18 mouse cellular contexts compared by ENCODE assay signal in the genomic region with DNA sequence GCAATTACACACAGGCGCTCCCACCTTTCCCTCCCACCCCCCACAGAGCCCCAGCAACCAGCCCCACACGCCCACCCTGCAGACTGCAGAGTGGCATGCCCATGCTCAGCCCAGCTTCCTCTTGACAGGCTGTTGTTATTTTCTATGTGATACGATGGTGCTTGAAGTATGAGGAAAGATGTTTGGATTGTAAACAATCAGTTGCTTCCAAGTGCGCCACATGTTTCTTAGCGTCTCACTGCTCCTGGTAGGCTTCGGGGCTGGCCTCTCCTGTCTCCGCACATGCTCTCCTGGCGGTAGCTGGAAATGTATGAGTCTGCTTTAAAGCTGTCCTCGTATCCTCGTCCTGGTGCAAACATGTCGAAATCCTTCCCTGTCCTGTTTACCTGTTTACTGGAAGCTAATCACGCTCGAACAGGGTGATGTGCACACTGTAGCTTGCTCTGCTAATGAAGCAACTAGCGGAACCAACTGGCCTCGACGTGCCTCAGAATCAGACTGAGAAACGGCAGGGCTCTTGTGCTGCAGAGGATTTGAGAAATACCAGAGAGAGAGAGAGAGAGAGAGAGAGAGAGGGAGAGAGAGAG. TPM values are rescaled to one million over a fixed set of nuclear protein-coding genes. Genes with fewer than 3 reads are reported as not detected.
DNase-seq lines count a peak whose midpoint lies in the region; ATAC-seq and TF ChIP-seq lines count a peak whose summit lies in the region.
"Had no signal": no experiment of that assay in that cellular context is flagged by ENCODE, and none has a peak within 500 bp of the region (broad histone marks: within the 10 kb centered on the region; RNA-seq: fewer than 3 reads in every experiment).

No protein-coding gene starts in this region.

- peaks cover 4% of the 10 kb centered on the region; the same call in 1 of the 2 replicates for H3K27me3 ChIP-seq in lung, embryonic 15.5 days
- 0 out of 2 replicates have a peak, but pooled peaks cover 4% of the 10 kb centered on the region for H3K27me3 ChIP-seq in forebrain, postnatal 0 days (ENCODE audit: insufficient read depth, low read length)
- no peaks in the 10 kb centered on the region for H3K27me3 ChIP-seq in liver, postnatal 0 days (ENCODE audit: insufficient read depth, low read length)
- H3K27me3 ChIP-seq: megakaryocyte, embryonic 14.5 days had no signal

- no peaks in the 10 kb centered on the region for H3K9me3 ChIP-seq in lung, embryonic 15.5 days
- H3K9me3 ChIP-seq in forebrain, postnatal 0 days (ENCODE audit: low read length), result no peaks in the 10 kb centered on the region
- H3K9me3 ChIP-seq in liver, postnatal 0 days (ENCODE audit: low read length), result no peaks in the 10 kb centered on the region
- H3K9me3 ChIP-seq: heart, embryonic 10.5 days; intestine, embryonic 15.5 days; kidney, embryonic 15.5 days; limb, embryonic 12.5 days had no signal

- no peak overlapping the region for H3K4me3 ChIP-seq in lung, embryonic 15.5 days
- no peak overlapping the region for H3K4me3 ChIP-seq in forebrain, postnatal 0 days (ENCODE audit: low read depth, low read length)
- H3K4me3 ChIP-seq in liver, postnatal 0 days (ENCODE audit: low read depth, low read length), result no peak overlapping the region
- H3K4me3 ChIP-seq: heart, embryonic 10.5 days; intestine, embryonic 15.5 days; kidney, embryonic 15.5 days; limb, embryonic 12.5 days; megakaryocyte, embryonic 14.5 days had no signal

- intact Hi-C loops in left cerebral cortex, postnatal 25 days (cut with DNase I), result loop anchor here (10.0 kb wide), 1 partner anchor 229 kb away; no protein-coding TSS in a partner anchor

- no peaks in the 10 kb centered on the region for H3K36me3 ChIP-seq in lung, embryonic 15.5 days
- no peaks in the 10 kb centered on the region for H3K36me3 ChIP-seq in forebrain, postnatal 0 days (ENCODE audit: insufficient read depth)
- H3K36me3 ChIP-seq in liver, postnatal 0 days (replicated peaks; ENCODE audit: insufficient read depth, low read length), result no peaks in the 10 kb centered on the region
- H3K36me3 ChIP-seq: heart, embryonic 10.5 days; intestine, embryonic 15.5 days; kidney, embryonic 15.5 days; limb, embryonic 12.5 days had no signal

- H3K4me1 ChIP-seq in lung, embryonic 15.5 days, result peaks cover 10% of the 10 kb centered on the region
- H3K4me1 ChIP-seq in forebrain, postnatal 0 days (ENCODE audit: insufficient read depth), result no peaks in the 10 kb centered on the region
- H3K4me1 ChIP-seq in liver, postnatal 0 days (ENCODE audit: insufficient read depth), result peaks cover 12% of the 10 kb centered on the region
- H3K4me1 ChIP-seq: heart, embryonic 10.5 days; intestine, embryonic 15.5 days; kidney, embryonic 15.5 days had no signal

- no peak overlapping the region for H3K27ac ChIP-seq in lung, embryonic 15.5 days
- no peak overlapping the region for H3K27ac ChIP-seq in forebrain, postnatal 0 days (ENCODE audit: low read depth, low read length)
- H3K27ac ChIP-seq in liver, postnatal 0 days (ENCODE audit: low read depth), result peak overlapping the region; percentile 87; the same call in 1 of the 2 replicates
- H3K27ac ChIP-seq: heart, embryonic 10.5 days; intestine, embryonic 15.5 days; kidney, embryonic 15.5 days; limb, embryonic 12.5 days had no signal

- ATAC-seq in lung, embryonic 15.5 days (ENCODE audit: borderline replicate concordance, extremely low read depth, low FRiP score, low TSS enrichment), result peak; percentile 42; the same call in 1 of the 2 replicates
- ATAC-seq in forebrain, postnatal 0 days, result peak; percentile 52
- ATAC-seq in liver, postnatal 0 days, result no peak
- ATAC-seq: CD4-positive, CD25-positive, alpha-beta regulatory T cell, adult 4 months; intestine, embryonic 15.5 days had no signal

- no peak overlapping the region for H3K9ac ChIP-seq in lung, embryonic 15.5 days
- H3K9ac ChIP-seq in forebrain, postnatal 0 days, result no peak overlapping the region
- no peak overlapping the region for H3K9ac ChIP-seq in liver, postnatal 0 days (replicated peaks)
- H3K9ac ChIP-seq: intestine, embryonic 15.5 days; kidney, embryonic 15.5 days; limb, embryonic 12.5 days had no signal

- peak overlapping the region; percentile 35 for H3K4me2 ChIP-seq in lung, embryonic 15.5 days
- peak overlapping the region; percentile 16 for H3K4me2 ChIP-seq in forebrain, postnatal 0 days (ENCODE audit: low read depth)
- H3K4me2 ChIP-seq in liver, postnatal 0 days (ENCODE audit: low read depth, low read length), result no peak overlapping the region
- H3K4me2 ChIP-seq: intestine, embryonic 15.5 days; kidney, embryonic 15.5 days; limb, embryonic 12.5 days had no signal

- TF ChIP-seq CTCF in forebrain, postnatal 0 days (IDR thresholded peaks at IDR 0.05; ENCODE audit: low read depth), result no peak
- no peak for TF ChIP-seq CTCF in liver, postnatal 0 days (IDR thresholded peaks at IDR 0.05; ENCODE audit: low read depth)

- 42% methylated on average over 17 of the region's 17 CpGs for WGBS in lung, embryonic 15.5 days
- WGBS in forebrain, postnatal 0 days, result 38% methylated on average over 17 of the region's 17 CpGs
- WGBS in liver, postnatal 0 days (ENCODE audit: insufficient replicate concordance), result 77% methylated on average over 17 of the region's 17 CpGs

- DNase-seq in heart, adult 11 months, result peak; percentile 86
- no peak for DNase-seq in heart, adult 8-10 months (ENCODE audit: low spot score)
- no peak for DNase-seq in lung, postnatal 25 days (ENCODE audit: low spot score)
- DNase-seq in forebrain, postnatal 0 days, result no peak
- DNase-seq in liver, postnatal 0 days, result no peak
- no peak for DNase-seq in left cerebral cortex, postnatal 25 days (ENCODE audit: low spot score in 2 of 2)
- DNase-seq: gastrocnemius, postnatal 10 days; right cerebral cortex, postnatal 4 days had no signal

- TF ChIP-seq EP300 in liver, postnatal 0 days (IDR thresholded peaks at IDR 0.05; ENCODE audit: low read depth), result no peak

RNA-seq across cellular contexts. Expression of gene 4932438H23Rik, which starts 9.6 kb away (rescaled TPM):
- total RNA-seq in heart, adult 8-10 months (2022), result under 1 TPM in 3 of 4 experiments, not detected in 1; 0.11 to 0.16 (median 0.14) TPM
- 0.14 and 0.52 TPM in 2 replicates for polyA plus RNA-seq in lung, embryonic 15.5 days (2015; fragmentation: Nextera tagmentation; extraction: Ambion mirVana)
- total RNA-seq in forebrain, postnatal 0 days (2014; rRNA removed), result 1.2 and 1.4 TPM in 2 replicates
- 0.43 and 0.81 TPM in 2 replicates for polyA plus RNA-seq in forebrain, postnatal 0 days (2015; fragmentation: Nextera tagmentation; extraction: Ambion mirVana)
- polyA plus RNA-seq in liver, postnatal 0 days (2015; fragmentation: Nextera tagmentation; extraction: Ambion mirVana), result 0.05 TPM in 1 of 2 replicates, not detected in the other
- total RNA-seq in left cerebral cortex, postnatal 25 days (2021), result under 1 TPM; 0.69 to 0.89 TPM
- total RNA-seq: MEL had no signal
- polyA plus RNA-seq: adrenal gland, adult 2 months; embryonic facial prominence, embryonic 11.5 days; heart, embryonic 10.5 days; limb, embryonic 12.5 days had no signal

RNA-seq across cellular contexts. Expression of gene Paxbp1, which starts 41.0 kb away (rescaled TPM):
- total RNA-seq in heart, adult 8-10 months (2022), result 10 to 100 TPM in 3 of 4 experiments, 1 to 10 TPM in 1; 8.1 to 18.6 (median 12.5) TPM
- 44.0 and 48.0 TPM in 2 replicates for polyA plus RNA-seq in lung, embryonic 15.5 days (2015; fragmentation: Nextera tagmentation; extraction: Ambion mirVana)
- 80.0 and 88.6 TPM in 2 replicates for total RNA-seq in forebrain, postnatal 0 days (2014; rRNA removed)
- 10.3 and 19.5 TPM in 2 replicates for polyA plus RNA-seq in forebrain, postnatal 0 days (2015; fragmentation: Nextera tagmentation; extraction: Ambion mirVana)
- 10.3 and 10.9 TPM in 2 replicates for polyA plus RNA-seq in liver, postnatal 0 days (2015; fragmentation: Nextera tagmentation; extraction: Ambion mirVana)
- total RNA-seq in left cerebral cortex, postnatal 25 days (2021), result 10 to 100 TPM; 45.1 to 57.4 TPM
